Mouse (Mus musculus): ENCODE data around the gene Cpxm1.

DNA sequence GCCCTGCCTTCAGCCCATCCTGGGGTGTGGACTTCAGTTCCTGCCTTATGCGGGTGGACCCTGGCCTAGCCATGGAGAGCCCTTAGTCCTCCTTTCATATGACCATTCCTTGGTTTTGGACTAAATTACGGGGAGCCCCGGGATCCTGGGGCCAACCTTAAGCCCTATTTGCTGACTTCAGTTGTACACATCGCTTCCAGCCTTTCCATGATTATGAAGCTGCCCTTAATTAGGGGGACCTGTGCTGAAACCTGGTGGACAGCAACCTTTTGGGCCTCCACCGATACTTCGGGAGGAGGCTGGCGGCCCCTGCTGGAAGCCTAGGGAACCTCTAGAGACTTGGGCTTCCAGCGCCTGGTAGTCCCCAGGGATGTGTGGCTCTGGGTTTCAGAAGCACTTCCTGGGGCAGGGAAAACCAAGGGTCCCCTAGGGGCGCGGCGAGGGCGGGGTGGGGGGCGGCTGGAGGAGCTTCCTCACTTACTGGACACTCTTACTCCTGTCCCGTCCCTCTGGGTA lies 34.8 kb downstream of the Cpxm1 start:
- TF ChIP-seq TAL1 (IDR thresholded peaks at IDR 0.05; ENCODE audit: low read length) (no peak), GATA1 (IDR thresholded peaks at IDR 0.05; ENCODE audit: low read length) (no peak)

All from erythroblast, embryonic 14.5 days (primary cell).